Mouse (Mus musculus) fibroblast of lung, adult 2 months (primary cell): ENCODE measurements around the gene Kcnt2.

Experiments
- DNase-seq: peaks from one replicate; pipeline ENCODE4 v3.0.0-alpha.2; 2011; ENCODE audit warnings: low read depth

Gene Kcnt2

DNA sequence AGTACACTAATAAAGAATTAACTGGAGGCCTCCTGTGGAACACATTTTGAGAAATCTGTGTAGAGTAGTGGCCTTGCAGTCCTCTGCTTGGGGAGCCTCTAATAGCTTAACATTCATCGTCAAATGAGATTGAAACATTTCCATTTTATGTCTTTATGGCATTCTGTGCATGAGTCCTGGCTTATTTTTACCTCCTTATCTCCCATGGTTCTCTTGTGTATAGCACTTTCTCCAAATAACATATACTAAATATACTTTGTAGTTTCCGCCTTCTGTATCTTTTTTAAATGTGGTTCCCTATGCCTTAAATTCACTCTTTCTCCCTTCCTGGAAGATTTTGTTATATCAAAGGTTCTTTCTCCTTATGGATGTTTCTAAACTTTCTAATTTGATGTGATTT, 246.3 kb downstream of the Kcnt2 start:
- DNase-seq, result no peak

DNA sequence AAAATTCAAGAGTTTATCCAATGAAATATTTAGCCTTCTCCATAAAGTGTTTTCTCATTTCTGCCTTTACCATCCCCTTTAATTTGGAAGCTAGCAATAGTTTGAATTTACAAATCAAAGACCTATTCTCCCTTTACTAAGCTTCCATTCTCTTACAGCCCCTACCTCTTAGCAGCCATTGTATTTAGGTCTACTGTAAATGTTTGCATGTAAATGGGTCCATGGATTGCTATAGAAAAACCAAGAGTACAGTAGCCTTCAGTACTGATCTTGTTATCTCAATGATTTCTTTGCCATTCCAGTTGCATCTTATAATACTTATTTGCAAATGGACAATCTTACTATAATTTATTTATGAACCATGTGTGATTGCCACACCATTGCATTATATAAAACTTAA, 267.5 kb downstream of the Kcnt2 start:
- DNase-seq, result no peak

DNA sequence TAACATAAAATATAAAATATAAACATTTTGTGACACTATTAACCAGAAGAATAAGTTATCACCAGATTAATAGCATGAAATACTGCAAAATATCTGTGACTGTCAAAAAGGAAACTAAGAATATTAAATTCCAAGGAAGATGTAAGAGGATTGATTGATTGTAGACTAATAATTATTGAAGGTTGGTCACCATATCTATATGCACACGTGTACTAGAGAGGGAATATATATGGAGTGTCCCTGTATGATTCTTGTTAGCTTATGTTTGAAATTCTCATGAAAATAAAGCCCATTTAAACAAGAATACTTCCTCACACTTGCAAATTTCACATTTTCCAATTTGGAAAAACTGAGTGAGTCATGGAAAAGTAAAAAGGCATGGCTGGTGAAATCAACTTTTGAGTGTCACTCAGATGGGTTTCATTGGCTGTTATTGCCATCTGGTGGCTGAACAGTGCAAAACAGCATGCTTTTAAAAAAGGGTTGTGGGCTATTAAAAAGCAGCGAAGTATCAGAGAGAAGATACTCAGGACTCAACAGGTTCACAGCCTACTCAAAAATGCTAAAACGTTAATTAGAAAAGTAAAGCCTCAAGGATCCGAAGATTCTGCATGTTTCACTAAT, 285.4 kb downstream of the Kcnt2 start:
- DNase-seq, result peak; percentile 28

DNA sequence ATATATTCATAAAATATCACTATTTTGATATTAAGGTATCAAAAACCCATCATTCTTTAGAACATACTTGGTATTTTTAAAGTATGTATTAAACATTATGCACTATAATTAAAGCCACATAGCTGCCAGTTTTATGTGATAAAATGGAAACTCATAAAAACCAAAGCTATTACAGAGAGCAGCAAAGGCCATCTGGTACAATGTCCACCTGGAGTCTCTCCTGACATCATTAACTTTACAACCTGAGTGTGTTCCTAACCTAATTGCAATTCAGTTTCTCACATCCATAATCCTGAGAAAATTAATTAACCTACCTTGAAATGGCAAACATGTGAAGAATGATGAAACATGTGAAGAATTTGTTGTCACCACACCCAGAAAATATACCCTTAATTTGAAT, 288.9 kb downstream of the Kcnt2 start:
- no peak for DNase-seq

- DNase-seq, result no peak
Measured at GRCm38 (mm10) chr1:140542066-140542465, 296.1 kb downstream of the Kcnt2 start.

GRCm38 (mm10) chr1:140548711-140549110, 302.8 kb downstream of the Kcnt2 start:
- no peak for DNase-seq

GRCm38 (mm10) chr1:140560801-140561200, 314.8 kb downstream of the Kcnt2 start:
- no peak for DNase-seq

DNA sequence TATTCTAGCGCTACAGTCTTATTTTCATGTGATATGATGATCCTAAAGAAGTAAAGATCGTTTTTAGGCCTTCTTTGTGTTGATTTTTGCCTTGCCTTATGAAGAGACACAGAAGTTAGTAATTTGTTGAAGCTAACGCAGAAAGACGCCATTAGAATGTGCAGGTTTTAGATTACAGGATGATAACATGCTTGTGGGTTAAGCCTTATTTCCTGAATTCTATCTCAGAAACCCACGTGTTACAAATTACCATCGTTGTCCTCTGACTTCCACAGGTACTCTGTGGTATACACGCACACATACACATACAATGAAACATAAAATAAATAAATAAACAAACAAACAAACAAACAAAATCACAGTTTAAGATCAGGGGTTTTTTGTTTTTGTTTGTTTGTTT, 326.2 kb downstream of the Kcnt2 start:
- DNase-seq, result no peak

DNA sequence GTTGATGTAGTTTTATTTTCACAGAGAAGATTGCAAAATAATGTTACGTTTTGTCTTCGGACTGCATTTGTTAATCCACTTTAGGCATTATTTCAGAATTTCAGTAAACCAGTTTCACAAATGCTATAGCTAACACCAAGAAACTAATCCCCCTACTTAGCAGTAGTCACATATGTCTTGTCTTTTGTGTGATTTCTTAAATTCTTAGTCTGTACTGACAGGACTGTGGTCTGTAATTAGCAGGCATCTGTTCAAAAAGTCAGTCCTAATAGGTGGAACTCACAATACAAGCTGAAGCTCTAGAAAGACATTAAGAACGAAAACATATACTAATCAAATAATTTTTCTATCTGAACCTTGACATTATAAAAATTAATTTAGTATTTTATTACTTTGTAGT, 332.6 kb downstream of the Kcnt2 start:
- DNase-seq, result no peak

GRCm38 (mm10) chr1:140588302-140588701, 342.3 kb downstream of the Kcnt2 start:
- DNase-seq, result no peak

DNA sequence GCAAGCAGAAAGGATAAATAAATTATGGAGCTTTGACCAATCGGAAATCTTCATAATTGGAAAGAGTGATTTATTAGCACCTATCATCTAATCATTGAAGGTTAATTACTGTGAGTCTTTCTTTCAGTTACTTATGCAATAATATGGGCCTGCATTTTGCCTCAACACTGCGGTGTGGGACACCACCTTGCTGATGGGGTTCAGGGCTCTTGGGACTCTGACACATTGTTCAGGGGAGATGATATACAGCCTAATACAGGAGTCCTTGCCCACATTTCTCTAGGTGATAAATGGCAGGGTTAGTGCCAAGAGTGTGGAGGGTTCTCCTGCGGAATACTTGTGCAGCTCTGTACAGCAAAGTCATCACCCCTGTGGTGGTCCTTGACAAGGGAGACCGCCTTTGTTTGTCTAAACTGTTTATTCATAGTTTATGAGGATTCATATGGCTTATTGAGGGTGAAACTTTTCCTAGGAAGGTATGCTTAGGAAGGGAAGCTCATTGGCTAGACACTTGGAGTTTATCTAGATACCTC, 362.9 kb downstream of the Kcnt2 start:
- DNase-seq, result no peak

- no peak for DNase-seq
Measured at GRCm38 (mm10) chr1:140613101-140613500, 367.1 kb downstream of the Kcnt2 start.

- DNase-seq, result no peak
Measured at GRCm38 (mm10) chr1:140614840-140615239, 368.9 kb downstream of the Kcnt2 start.

- DNase-seq, result no peak
Measured at GRCm38 (mm10) chr1:140618164-140618563, 372.2 kb downstream of the Kcnt2 start.

DNA sequence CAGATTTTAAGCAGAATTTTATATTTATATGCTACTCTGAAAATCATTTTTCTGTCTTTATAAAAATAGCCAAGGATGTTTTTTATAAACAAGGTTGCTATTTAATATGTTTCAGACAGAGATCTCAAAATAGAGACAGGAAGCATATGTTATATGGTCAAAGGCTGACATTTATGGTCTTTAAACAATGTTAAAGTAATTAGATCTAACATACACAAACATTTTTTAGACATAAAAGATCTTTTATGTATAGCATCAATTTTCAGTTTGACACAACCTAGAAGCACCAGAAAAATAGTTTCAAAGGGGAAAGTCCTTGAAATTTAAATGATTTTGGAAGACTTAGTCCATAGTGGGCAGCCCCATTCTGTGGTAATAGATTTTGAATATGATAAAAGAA, 379.0 kb downstream of the Kcnt2 start:
- DNase-seq, result no peak

DNA sequence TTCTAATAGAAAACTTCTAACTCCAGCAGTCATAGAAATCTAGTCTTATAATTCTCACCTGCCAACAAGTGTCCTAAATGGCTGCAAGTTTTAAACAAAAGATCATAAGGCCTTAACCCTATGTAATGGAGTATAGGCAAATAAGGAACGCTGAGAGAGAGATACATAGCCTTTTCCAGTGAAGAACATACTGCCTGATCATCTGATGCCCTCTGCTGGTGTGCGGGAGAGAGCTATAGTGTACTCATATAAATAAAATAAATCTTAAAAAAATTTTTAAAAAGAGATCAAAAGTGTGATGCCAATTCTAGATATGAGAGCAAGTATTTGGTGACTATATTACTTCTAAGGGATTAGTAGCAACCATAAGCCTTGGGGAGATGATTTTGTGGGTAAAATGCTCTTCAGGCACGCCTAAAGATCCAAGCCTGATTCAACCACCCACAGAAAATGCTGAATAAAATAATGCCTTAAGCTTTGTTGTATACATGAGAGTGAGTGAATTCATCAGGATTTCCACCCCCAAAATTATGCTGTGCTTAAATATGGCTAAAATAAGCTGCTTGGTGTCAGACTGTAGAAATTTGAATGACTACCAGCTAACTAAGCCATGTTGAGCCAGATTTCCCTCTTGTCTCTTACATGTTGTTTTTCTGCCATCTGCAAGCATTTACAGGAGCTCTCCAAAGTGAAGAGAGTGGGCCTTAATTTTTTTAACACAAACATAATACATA, 413.8 kb downstream of the Kcnt2 start:
- DNase-seq, result no peak

DNA sequence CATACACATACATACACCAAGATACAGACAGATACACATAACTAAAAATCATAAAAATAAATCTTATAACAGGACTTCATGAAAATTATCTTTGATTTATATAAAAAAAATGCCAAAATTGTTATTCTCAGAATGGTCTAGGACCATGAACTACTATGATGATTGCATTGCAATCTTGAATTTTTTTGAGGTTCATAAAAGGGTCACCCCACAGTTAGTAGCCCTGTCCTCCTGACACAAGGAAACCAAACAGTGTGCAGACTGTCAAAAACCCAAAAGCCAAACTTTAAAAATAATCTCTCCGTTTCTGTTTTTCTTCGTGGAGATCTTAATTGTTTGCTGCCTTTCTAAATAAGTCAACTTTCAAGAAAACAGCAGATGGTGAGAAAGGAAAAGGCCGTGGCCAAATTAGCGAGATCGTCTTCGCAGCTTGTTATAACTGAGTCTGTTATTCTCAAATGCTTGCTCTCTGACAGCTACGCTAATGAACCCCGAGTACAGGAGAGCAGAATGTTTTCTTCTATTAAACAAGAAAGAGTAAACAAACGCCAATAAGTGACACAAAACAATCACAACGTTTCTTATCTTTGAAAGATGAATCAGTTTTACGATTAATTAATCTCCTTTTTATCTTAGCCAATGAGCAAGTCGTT, 414.9 kb downstream of the Kcnt2 start:
- no peak for DNase-seq

DNA sequence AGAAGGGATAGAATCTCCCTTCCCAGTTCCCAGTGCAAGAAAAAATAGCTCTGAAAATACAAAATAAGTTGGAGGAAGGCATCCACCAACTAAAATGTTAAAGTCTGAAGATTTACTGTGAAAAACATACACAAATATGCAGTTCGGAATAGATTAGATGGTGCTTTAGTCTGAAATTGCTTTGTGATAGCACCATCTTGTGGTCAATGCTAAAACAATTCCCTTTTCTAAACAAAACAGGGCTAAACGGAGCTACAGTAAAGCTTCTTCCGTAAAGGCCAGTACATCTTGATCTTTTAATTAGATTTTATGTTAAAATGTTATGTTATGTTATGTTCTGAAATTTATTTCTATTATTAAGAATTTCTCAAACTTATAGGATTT, 415.4 kb downstream of the Kcnt2 start:
- peak; percentile 8 for DNase-seq
